Mouse (Mus musculus) c-Kit-negative CD71-positive TER-119-positive erythroid progenitor cells, embryonic 14.5 days (primary cell): ENCODE measurements around the gene Ankfn1.

Source experiments
- DNase-seq: peaks from one replicate; pipeline ENCODE4 v3.0.0-alpha.2; 2013; ENCODE audit warnings: low read depth, low spot score

Ankfn1 gene

GRCm38 (mm10) chr11:89777431-89777830 lies at the start of gene Ankfn1:
Gene Ankfn1, minus strand, starts transcription at chr11:89777653.
- no peak for DNase-seq

- DNase-seq, result no peak
Observed at GRCm38 (mm10) chr11:89823661-89824446, 46.4 kb upstream of the Ankfn1 start.

- DNase-seq, result no peak
Observed at GRCm38 (mm10) chr11:89818594-89818993, 41.1 kb upstream of the Ankfn1 start.

- no peak for DNase-seq
Observed at GRCm38 (mm10) chr11:89811403-89811802, 34.0 kb upstream of the Ankfn1 start.

GRCm38 (mm10) chr11:89807998-89808397 lies 30.5 kb upstream of the Ankfn1 start:
- no peak for DNase-seq

GRCm38 (mm10) chr11:89804822-89805221 lies 27.4 kb upstream of the Ankfn1 start:
- DNase-seq, result no peak

GRCm38 (mm10) chr11:89803974-89804373 lies 26.5 kb upstream of the Ankfn1 start:
- DNase-seq, result no peak

GRCm38 (mm10) chr11:89792709-89793108 lies 15.3 kb upstream of the Ankfn1 start:
- DNase-seq, result no peak

- DNase-seq, result no peak
Observed at GRCm38 (mm10) chr11:89776070-89776469, 1.4 kb downstream of the Ankfn1 start.

GRCm38 (mm10) chr11:89774913-89775312 lies 2.5 kb downstream of the Ankfn1 start:
- DNase-seq, result no peak

GRCm38 (mm10) chr11:89772941-89773340 lies 4.5 kb downstream of the Ankfn1 start:
- no peak for DNase-seq

GRCm38 (mm10) chr11:89765770-89766148 lies 11.7 kb downstream of the Ankfn1 start:
- DNase-seq, result no peak

- no peak for DNase-seq
Observed at GRCm38 (mm10) chr11:89765014-89765769, 12.3 kb downstream of the Ankfn1 start.

GRCm38 (mm10) chr11:89733973-89734693 lies 43.3 kb downstream of the Ankfn1 start:
- no peak for DNase-seq

GRCm38 (mm10) chr11:89733526-89733925 lies 43.9 kb downstream of the Ankfn1 start:
- DNase-seq, result no peak

- DNase-seq, result peak; percentile 6
Observed at GRCm38 (mm10) chr11:89720847-89721246, 56.6 kb downstream of the Ankfn1 start.

GRCm38 (mm10) chr11:89718491-89718982 lies 58.9 kb downstream of the Ankfn1 start:
- no peak for DNase-seq

- no peak for DNase-seq
Observed at GRCm38 (mm10) chr11:89716351-89716750, 61.1 kb downstream of the Ankfn1 start.

GRCm38 (mm10) chr11:89708526-89708925 lies 68.9 kb downstream of the Ankfn1 start:
- DNase-seq, result no peak

GRCm38 (mm10) chr11:89696431-89697403 lies 80.7 kb downstream of the Ankfn1 start:
- DNase-seq, result no peak

- DNase-seq, result no peak
Observed at GRCm38 (mm10) chr11:89693686-89694085, 83.8 kb downstream of the Ankfn1 start.
